7 mouse cellular contexts compared by ENCODE assay signal in genomic region chr2:30722263-30723050, GRCm38 (mm10).
A peak's percentile ranks its signal among the peaks of the same experiment; 100 is the strongest.
DNase-seq lines count a peak whose midpoint lies in the region; ATAC-seq and TF ChIP-seq lines count a peak whose summit lies in the region.

No protein-coding gene starts in this region.

- WGBS in lung, postnatal 0 days = 55% methylated on average over 7 of the region's 7 CpGs
- WGBS in forebrain, embryonic 12.5 days = 4% methylated on average over 7 of the region's 7 CpGs
- 35% methylated on average over 7 of the region's 7 CpGs for WGBS in kidney, embryonic 16.5 days
- 80% methylated on average over 7 of the region's 7 CpGs for WGBS in small intestine, adult 2 months

- peaks cover 41% of the 10 kb centered on the region for H3K4me1 ChIP-seq in lung, postnatal 0 days (ENCODE audit: insufficient read depth, low read depth, low read length)
- peaks cover 91% of the 10 kb centered on the region for H3K4me1 ChIP-seq in forebrain, embryonic 12.5 days
- peaks cover 84% of the 10 kb centered on the region for H3K4me1 ChIP-seq in kidney, embryonic 16.5 days (ENCODE audit: insufficient read depth, low read length)
- H3K4me1 ChIP-seq in small intestine, adult 2 months (ENCODE audit: control insufficient read depth, insufficient read depth, insufficient read length, low read length) = peaks cover 37% of the 10 kb centered on the region

- no peak overlapping the region for H3K4me3 ChIP-seq in lung, postnatal 0 days (ENCODE audit: low read depth, low read length)
- no peak overlapping the region for H3K4me3 ChIP-seq in forebrain, embryonic 12.5 days (replicated peaks)
- H3K4me3 ChIP-seq in kidney, embryonic 16.5 days (ENCODE audit: low read length) = no peak overlapping the region
- no peak overlapping the region for H3K4me3 ChIP-seq in small intestine, adult 2 months (ENCODE audit: low read depth, low read length)

- no peak for TF ChIP-seq POLR2A in small intestine, adult 2 months (IDR thresholded peaks at IDR 0.05; ENCODE audit: low read depth, low read length)

- H3K27me3 ChIP-seq in lung, postnatal 0 days (replicated peaks; ENCODE audit: insufficient read depth, low read length) = no peaks in the 10 kb centered on the region
- H3K27me3 ChIP-seq in forebrain, embryonic 12.5 days = no peaks in the 10 kb centered on the region
- no peaks in the 10 kb centered on the region for H3K27me3 ChIP-seq in kidney, embryonic 16.5 days (ENCODE audit: insufficient read depth, low read length)
- no peaks in the 10 kb centered on the region for H3K27me3 ChIP-seq in small intestine, adult 2 months (ENCODE audit: control insufficient read depth, insufficient read depth, low read length)

- peak overlapping the region; percentile 68 for H3K27ac ChIP-seq in lung, postnatal 0 days (ENCODE audit: low read length)
- peak overlapping the region; percentile 100 for H3K27ac ChIP-seq in forebrain, embryonic 12.5 days
- H3K27ac ChIP-seq in kidney, embryonic 16.5 days (ENCODE audit: low read length) = peak overlapping the region; percentile 100
- peak overlapping the region; percentile 10; the same call in 1 of the 2 replicates for H3K27ac ChIP-seq in small intestine, adult 2 months (ENCODE audit: insufficient read depth, low read depth, low read length)

- DNase-seq in lung, postnatal 0 days (ENCODE audit: low spot score) = no peak
- DNase-seq in lung, postnatal 10 days = no peak
- no peak for DNase-seq in layer of hippocampus, adult 8-10 months (ENCODE audit: low spot score in 2 of 2)
- no peak for DNase-seq in adrenal gland, postnatal 14 days

- no peak overlapping the region for H3K9ac ChIP-seq in lung, postnatal 0 days (replicated peaks; ENCODE audit: low read depth)
- H3K9ac ChIP-seq in forebrain, embryonic 12.5 days = peak overlapping the region; percentile 82
- H3K9ac ChIP-seq in kidney, embryonic 16.5 days (replicated peaks; ENCODE audit: low read length) = peak overlapping the region; percentile 63

- TF ChIP-seq EP300 in lung, postnatal 0 days (IDR thresholded peaks at IDR 0.05) = no peak

- H3K4me2 ChIP-seq in lung, postnatal 0 days (replicated peaks; ENCODE audit: low read depth, low read length) = no peak overlapping the region
- H3K4me2 ChIP-seq in forebrain, embryonic 12.5 days = peak overlapping the region; percentile 21
- H3K4me2 ChIP-seq in kidney, embryonic 16.5 days (replicated peaks; ENCODE audit: low read depth, low read length) = no peak overlapping the region

- H3K36me3 ChIP-seq in lung, postnatal 0 days (ENCODE audit: insufficient read depth, low read length) = no peaks in the 10 kb centered on the region
- no peaks in the 10 kb centered on the region for H3K36me3 ChIP-seq in forebrain, embryonic 12.5 days (replicated peaks)
- H3K36me3 ChIP-seq in kidney, embryonic 16.5 days (ENCODE audit: insufficient read depth, low read length) = no peaks in the 10 kb centered on the region
- H3K36me3 ChIP-seq in small intestine, adult 2 months (ENCODE audit: control insufficient read depth, insufficient read depth, low read length) = no peaks in the 10 kb centered on the region

- no peak for TF ChIP-seq CTCF in lung, postnatal 0 days (IDR thresholded peaks at IDR 0.05)
- TF ChIP-seq CTCF in small intestine, adult 2 months (IDR thresholded peaks at IDR 0.05; ENCODE audit: extremely low read depth, insufficient read length, insufficient replicate concordance, low read depth, low read length) = no peak

- ATAC-seq in lung, postnatal 0 days = no peak
- no peak; the same call in 1 of the 2 replicates for ATAC-seq in forebrain, embryonic 12.5 days (ENCODE audit: low FRiP score)
- ATAC-seq in kidney, embryonic 16.5 days (ENCODE audit: low FRiP score, low TSS enrichment) = no peak

- no peaks in the 10 kb centered on the region for H3K9me3 ChIP-seq in lung, postnatal 0 days (ENCODE audit: low read length)
- no peaks in the 10 kb centered on the region for H3K9me3 ChIP-seq in forebrain, embryonic 12.5 days
- H3K9me3 ChIP-seq in kidney, embryonic 16.5 days (ENCODE audit: low read length) = no peaks in the 10 kb centered on the region

Comparison
In these comparisons a context has a peak if more than half of its experiments do, and no peak if none do; other contexts are left out.
1. H3K27ac ChIP-seq: peak in every context shown above with its lines; median percentile 100 in forebrain, embryonic 12.5 days; 100 in kidney, embryonic 16.5 days; 68 in lung, postnatal 0 days; 10 in small intestine, adult 2 months.